Mouse (Mus musculus) ES-Bruce4 (cell line): ENCODE results near the gene Atp8b3. TPM values are rescaled to one million over a fixed set of nuclear protein-coding genes. Genes with fewer than 3 reads are reported as not detected.

ENCODE experiments used
- H3K27ac ChIP-seq: 2 replicates; pipeline ENCODE4 v1.5.1; 2012; ENCODE audit warnings: low read length, inconsistent platforms; ENCODE audit not compliant: insufficient read depth
- H3K27me3 ChIP-seq: 2 replicates; pipeline ENCODE4 v1.6.1; 2012; ENCODE audit warnings: mild to moderate bottlenecking, low read length, inconsistent platforms; ENCODE audit not compliant: control insufficient read depth, poor library complexity, insufficient read depth, severe bottlenecking
- H3K36me3 ChIP-seq: 2 replicates; pipeline ENCODE4 v1.6.1; 2012; ENCODE audit warnings: inconsistent platforms, mild to moderate bottlenecking, low read length, moderate library complexity; ENCODE audit not compliant: control insufficient read depth, poor library complexity, insufficient read depth, severe bottlenecking
- H3K4me1 ChIP-seq: one replicate; pipeline ENCODE4 v1.8.1; 2011; ENCODE audit warnings: low read length; ENCODE audit not compliant: control insufficient read depth, insufficient read depth
- H3K4me3 ChIP-seq: 2 replicates; pipeline ENCODE4 v1.5.1; 2011; ENCODE audit warnings: low read depth, mild to moderate bottlenecking, low read length
- H3K9ac ChIP-seq: 2 replicates; pipeline ENCODE4 v1.6.1; 2012; ENCODE audit warnings: low read depth, mild to moderate bottlenecking, inconsistent platforms; ENCODE audit not compliant: poor library complexity, severe bottlenecking
- H3K9me3 ChIP-seq: replicated peaks from 2 replicates; pipeline ENCODE4 v1.6.1; 2012; ENCODE audit warnings: mild to moderate bottlenecking, low read length, inconsistent platforms; ENCODE audit not compliant: control insufficient read depth, poor library complexity, insufficient read depth, severe bottlenecking
- CTCF ChIP-seq: IDR thresholded peaks from one replicate; pipeline ENCODE4 v1.8.1; 2011; ENCODE audit warnings: low read depth, low read length
- EP300 ChIP-seq: IDR thresholded peaks from 2 replicates; pipeline ENCODE4 v1.6.1; 2011; ENCODE audit warnings: low read depth, low read length; ENCODE audit not compliant: insufficient read depth
- POLR2A ChIP-seq: IDR thresholded peaks from one replicate; pipeline ENCODE4 v1.8.1; 2011; ENCODE audit warnings: low read length; ENCODE audit not compliant: insufficient read depth
- polyA plus RNA-seq: library from polyadenylated mRNA; stranded (reverse); fragments of >200 nt; gene quantifications from 2 replicates; pipeline ENCODE4 v1.2.4, GENCODE M21; 2011; ENCODE audit warnings: low read depth; ENCODE audit not compliant: missing spikeins, insufficient read depth, insufficient read length

Gene Atp8b3
- polyA plus RNA-seq, 1 experiment: 1.2 TPM

DNA sequence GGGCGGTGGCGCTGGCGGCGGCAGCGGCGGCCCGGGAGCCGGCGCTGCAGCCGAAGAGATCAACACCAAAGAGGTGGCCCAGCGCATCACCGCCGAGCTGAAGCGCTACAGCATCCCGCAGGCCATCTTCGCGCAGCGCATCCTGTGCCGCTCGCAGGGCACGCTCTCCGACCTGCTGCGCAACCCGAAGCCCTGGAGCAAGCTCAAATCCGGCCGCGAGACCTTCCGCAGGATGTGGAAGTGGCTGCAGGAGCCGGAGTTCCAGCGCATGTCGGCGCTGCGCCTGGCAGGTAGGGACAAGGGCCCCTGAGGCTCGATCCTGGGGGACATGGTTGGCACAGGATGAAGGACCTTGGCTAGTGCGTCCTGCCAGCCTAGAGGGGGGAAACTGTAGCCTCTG is 43.0 kb downstream of the Atp8b3 start:
- no peak for TF ChIP-seq EP300
- no peak for TF ChIP-seq CTCF
- TF ChIP-seq POLR2A: no peak
- H3K9me3 ChIP-seq: no peaks in the 10 kb centered on the region
- H3K4me3 ChIP-seq: peak overlapping the region; percentile 55
- no peaks in the 10 kb centered on the region for H3K4me1 ChIP-seq
- peak overlapping the region; percentile 6; the same call in 1 of the 2 replicates for H3K9ac ChIP-seq
- H3K27ac ChIP-seq: no peak overlapping the region
- peaks cover 37% of the 10 kb centered on the region for H3K27me3 ChIP-seq
- H3K36me3 ChIP-seq: no peaks in the 10 kb centered on the region

DNA sequence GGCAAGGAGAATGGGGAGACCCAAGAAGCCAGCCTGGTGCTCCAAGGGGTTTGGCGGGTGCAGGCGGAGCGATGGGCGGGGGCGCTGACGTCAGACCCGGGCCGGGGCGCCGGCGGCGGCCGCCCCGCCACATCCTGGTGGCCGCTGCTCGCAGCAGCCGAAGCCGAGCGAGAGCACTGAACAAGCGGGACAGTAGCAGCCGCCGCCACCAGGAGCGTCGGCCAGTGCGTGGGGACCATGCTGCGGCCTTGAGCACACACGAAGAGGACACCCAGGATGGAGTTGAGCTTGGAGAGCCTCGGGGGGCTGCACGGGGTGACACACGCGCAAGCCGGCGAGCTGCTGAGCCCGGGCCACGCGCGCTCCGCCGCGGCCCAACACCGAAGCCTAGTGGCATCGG is 44.2 kb downstream of the Atp8b3 start, which contains the start of gene Onecut3:
Gene Onecut3, plus strand, starts transcription at position 104 of the 400 bp plus-strand sequence.
- TF ChIP-seq POLR2A (no peak), CTCF (no peak), EP300 (no peak)
- Histone ChIP-seq H3K27ac (no peak within 1 kb of the TSS), H3K4me3 (peak within 1 kb of the TSS; percentile 49), H3K9ac (peak within 1 kb of the TSS; percentile 6; the same call in 1 of the 2 replicates), H3K9me3 (no peaks in the 10 kb centered on the region), H3K4me1 (no peaks in the 10 kb centered on the region), H3K27me3 (peaks cover 40% of the 10 kb centered on the region), H3K36me3 (no peaks in the 10 kb centered on the region)

DNA sequence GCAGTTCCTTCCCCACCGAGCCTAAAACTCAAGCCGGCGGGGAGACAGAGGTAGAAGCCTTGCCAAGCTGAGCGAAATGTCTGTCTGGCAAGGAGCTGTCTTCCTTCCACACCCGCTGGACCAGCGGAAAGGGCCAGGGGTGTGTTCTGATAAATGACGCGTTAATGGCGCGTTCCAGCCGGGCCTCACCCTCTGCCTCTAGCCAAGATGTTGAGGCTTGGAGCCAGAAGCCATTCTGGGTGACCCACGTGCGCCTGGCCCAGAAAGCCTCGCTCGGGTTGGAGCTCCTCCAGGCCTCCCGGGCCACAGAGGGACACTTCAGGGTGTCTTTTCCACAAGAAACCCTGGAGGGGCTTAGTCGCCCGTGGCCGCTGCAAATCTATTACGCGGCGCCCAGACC is 48.9 kb downstream of the Atp8b3 start:
- Histone ChIP-seq H3K4me3 (no peak overlapping the region), H3K4me1 (no peaks in the 10 kb centered on the region)

DNA sequence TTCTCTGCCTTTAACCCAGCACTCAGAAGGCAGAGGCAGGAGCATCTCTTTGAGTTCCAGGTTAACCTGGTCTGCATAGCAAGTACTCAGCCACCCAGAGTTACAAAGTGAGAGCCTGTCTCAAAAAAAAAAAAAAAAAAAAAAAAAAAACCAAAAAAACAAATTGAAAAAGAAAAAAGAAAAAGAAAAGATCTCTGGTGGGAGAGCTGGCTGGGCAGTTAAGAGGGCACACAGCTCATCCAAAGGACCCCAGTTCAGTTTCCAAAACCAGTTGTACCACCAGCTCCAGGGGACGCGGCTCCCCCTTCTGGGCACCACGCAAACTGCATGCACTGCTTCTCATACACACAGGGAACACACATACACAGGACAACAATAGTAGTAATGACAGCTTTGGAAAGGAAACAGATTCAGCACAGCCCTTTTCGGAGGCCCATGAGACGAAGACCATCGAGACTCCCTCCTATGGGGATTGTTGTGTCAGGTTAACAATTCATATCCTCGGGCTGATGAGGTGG is 52.0 kb downstream of the Atp8b3 start:
- no peaks in the 10 kb centered on the region for H3K4me1 ChIP-seq
- H3K36me3 ChIP-seq: no peaks in the 10 kb centered on the region
- H3K4me3 ChIP-seq: no peak overlapping the region
- TF ChIP-seq CTCF: peak; percentile 90
- TF ChIP-seq POLR2A: no peak
- no peak for TF ChIP-seq EP300
- H3K27me3 ChIP-seq: peaks cover 4% of the 10 kb centered on the region; the same call in 1 of the 2 replicates
- H3K27ac ChIP-seq: no peak overlapping the region
- H3K9ac ChIP-seq: no peak overlapping the region
- H3K9me3 ChIP-seq: no peaks in the 10 kb centered on the region

More for the DNA sequence above, 48.9 kb downstream of the Atp8b3 start:
- no peaks in the 10 kb centered on the region for H3K36me3 ChIP-seq
- no peaks in the 10 kb centered on the region for H3K9me3 ChIP-seq
- TF ChIP-seq EP300 (no peak), POLR2A (no peak), CTCF (no peak)
- H3K27ac ChIP-seq: no peak overlapping the region
- no peak overlapping the region for H3K9ac ChIP-seq
- peaks cover 23% of the 10 kb centered on the region for H3K27me3 ChIP-seq

DNA sequence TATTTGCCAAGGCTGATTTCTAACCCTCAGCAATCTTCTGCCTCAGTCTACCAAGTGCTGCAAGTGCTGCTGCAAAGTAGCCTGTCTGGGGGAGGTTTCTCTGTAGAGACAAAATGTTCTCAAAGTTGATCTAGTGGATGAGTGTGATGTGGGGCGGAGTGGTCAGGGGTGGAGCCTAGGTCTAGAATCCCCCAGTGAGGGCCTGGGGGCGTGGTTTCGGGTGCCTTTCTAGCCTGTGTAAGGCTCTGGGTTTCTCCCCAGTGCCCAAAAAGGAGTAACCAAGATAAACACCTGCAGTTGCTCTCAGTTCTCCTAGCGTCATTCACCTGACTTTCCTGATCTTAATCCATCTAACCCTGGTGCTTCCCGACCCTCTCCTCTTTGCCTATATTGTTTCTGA is 57.9 kb downstream of the Atp8b3 start:
- no peak overlapping the region for H3K27ac ChIP-seq
- no peaks in the 10 kb centered on the region for H3K9me3 ChIP-seq
- no peak overlapping the region for H3K9ac ChIP-seq
- H3K4me3 ChIP-seq: no peak overlapping the region
- TF ChIP-seq EP300 (no peak), CTCF (no peak), POLR2A (no peak)
- no peaks in the 10 kb centered on the region for H3K4me1 ChIP-seq
- no peaks in the 10 kb centered on the region for H3K36me3 ChIP-seq
- H3K27me3 ChIP-seq: no peaks in the 10 kb centered on the region

DNA sequence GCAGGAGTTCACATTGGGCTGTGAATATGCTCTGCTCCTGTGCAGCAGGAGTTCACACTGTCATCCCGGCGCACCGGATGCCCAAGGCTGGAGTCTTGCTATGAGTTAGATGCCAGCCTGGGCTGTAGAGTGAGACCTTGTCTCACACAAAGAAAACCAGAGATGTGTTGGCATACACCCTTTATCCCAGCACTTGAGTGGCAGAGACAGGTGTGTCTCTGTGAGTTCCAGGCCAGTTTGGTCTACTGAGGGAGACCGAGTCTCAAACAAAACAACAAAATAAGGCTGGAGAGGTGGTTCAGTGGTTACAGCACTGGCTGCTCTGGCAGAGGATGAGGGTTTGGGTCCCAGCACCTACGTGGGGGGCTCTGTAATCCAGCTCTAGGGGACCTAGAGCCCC is 60.4 kb downstream of the Atp8b3 start:
- Histone ChIP-seq H3K27me3 (no peaks in the 10 kb centered on the region), H3K27ac (no peak overlapping the region), H3K36me3 (no peaks in the 10 kb centered on the region), H3K4me3 (no peak overlapping the region), H3K9me3 (no peaks in the 10 kb centered on the region), H3K4me1 (no peaks in the 10 kb centered on the region), H3K9ac (no peak overlapping the region)
- TF ChIP-seq CTCF (no peak), EP300 (no peak), POLR2A (no peak)
